Mouse (Mus musculus) ES-E14 (cell line): Measurements from ENCODE around the gene A630089N07Rik.

Experiments
- CHD2 ChIP-seq: IDR thresholded peaks from 2 replicates; pipeline ENCODE4 v1.6.1; 2014; ENCODE audit warnings: mild to moderate bottlenecking, low read depth, low read length, inconsistent platforms
- HCFC1 ChIP-seq: IDR thresholded peaks from 2 replicates; pipeline ENCODE4 v1.6.1; 2012; ENCODE audit warnings: low read length, inconsistent platforms, borderline replicate concordance; ENCODE audit not compliant: insufficient read depth
- MAFK ChIP-seq: IDR thresholded peaks from 2 replicates; pipeline ENCODE4 v1.6.1; 2014; ENCODE audit warnings: mild to moderate bottlenecking, low read depth, low read length, inconsistent platforms; ENCODE audit not compliant: insufficient read depth
- ZC3H11A ChIP-seq: IDR thresholded peaks from 2 replicates; pipeline ENCODE4 v1.6.1; 2012; ENCODE audit warnings: low read depth, mild to moderate bottlenecking, inconsistent platforms, low read length, borderline replicate concordance
- ZNF384 ChIP-seq: IDR thresholded peaks from 2 replicates; pipeline ENCODE4 v1.6.1; 2012; ENCODE audit warnings: low read depth, low read length, inconsistent platforms

GRCm38 (mm10) chr16:97962151-97962948 is 119.9 kb downstream of the A630089N07Rik start, which contains the start of the genes C2cd2 and Zbtb21:
- TF ChIP-seq ZC3H11A (no peak), MAFK (no peak), CHD2 (no peak), ZNF384 (no peak; the same call in 1 of the 2 replicates), HCFC1 (peak; percentile 66; the same call in 1 of the 2 replicates)
